Mouse (Mus musculus) bone marrow, adult 2 months (tissue): Measurements from ENCODE around the gene Msantd2.

Experiments
- CTCF ChIP-seq: fragments of 200-500 bp; IDR thresholded peaks from 2 replicates; pipeline ENCODE4 v1.5.1; 2011; ENCODE audit warnings: low read length, control low read depth; ENCODE audit not compliant: control insufficient read depth, insufficient read depth
- POLR2A ChIP-seq: fragments of 200-500 bp; IDR thresholded peaks from 2 replicates; pipeline ENCODE4 v1.6.1; 2011; ENCODE audit warnings: low read depth, mild to moderate bottlenecking, control low read depth, low read length, borderline replicate concordance; ENCODE audit not compliant: control insufficient read depth

- TF ChIP-seq CTCF = no peak
- no peak for TF ChIP-seq POLR2A
Measured at GRCm38 (mm10) chr9:37459665-37460042, 29.5 kb upstream of the Msantd2 start.
